Mouse (Mus musculus) liver, adult 2 months (tissue): Measurements from ENCODE around the gene Cltc. TPM values are rescaled to one million over a fixed set of nuclear protein-coding genes. Genes with fewer than 3 reads are reported as not detected.

ENCODE experiments used
- DNase-seq: peaks from one replicate; pipeline ENCODE4 v3.0.0-alpha.2; 2011; ENCODE audit warnings: low read depth, low spot score; ENCODE audit errors: extremely low read depth
- H3K27ac ChIP-seq: fragments of 200-500 bp; replicated peaks from 2 replicates; pipeline ENCODE4 v1.5.1; 2012; ENCODE audit warnings: low read depth, mild to moderate bottlenecking, control low read depth, inconsistent platforms, low read length; ENCODE audit not compliant: insufficient read depth
- H3K27me3 ChIP-seq: fragments of 200-500 bp; 2 replicates; pipeline ENCODE4 v1.6.1; 2012; ENCODE audit warnings: mild to moderate bottlenecking, moderate library complexity, low read length, inconsistent platforms; ENCODE audit not compliant: control insufficient read depth, insufficient read depth
- H3K36me3 ChIP-seq: fragments of 200-500 bp; 2 replicates; pipeline ENCODE4 v1.6.1; 2012; ENCODE audit warnings: low read length, inconsistent platforms; ENCODE audit not compliant: control insufficient read depth, insufficient read depth
- H3K4me1 ChIP-seq: fragments of 200-500 bp; 2 replicates; pipeline ENCODE4 v1.6.1; 2011; ENCODE audit warnings: low read length; ENCODE audit not compliant: control insufficient read depth, insufficient read depth
- H3K4me3 ChIP-seq: fragments of 200-500 bp; 2 replicates; pipeline ENCODE4 v1.5.1; 2011; ENCODE audit warnings: low read depth, mild to moderate bottlenecking, control low read depth, low read length, moderate library complexity; ENCODE audit not compliant: insufficient read depth
- H3K79me2 ChIP-seq: fragments of 200-500 bp; 2 replicates; pipeline ENCODE4 v1.6.1; 2012; ENCODE audit warnings: inconsistent platforms, mild to moderate bottlenecking, low read length, moderate library complexity; ENCODE audit not compliant: control insufficient read depth, insufficient read depth
- H3K9ac ChIP-seq: fragments of 200-500 bp; 2 replicates; pipeline ENCODE4 v1.6.1; 2012; ENCODE audit warnings: low read depth, mild to moderate bottlenecking, control low read depth, inconsistent platforms, low read length
- CTCF ChIP-seq: fragments of 200-500 bp; IDR thresholded peaks from 2 replicates; pipeline ENCODE4 v1.5.1; 2011; ENCODE audit warnings: low read depth, low read length, control low read depth
- POLR2A ChIP-seq: fragments of 200-500 bp; IDR thresholded peaks from 2 replicates; pipeline ENCODE4 v1.6.1; 2011; ENCODE audit warnings: low read length, control low read depth; ENCODE audit not compliant: insufficient read depth; ENCODE audit errors: extremely low read depth
- WGBS: fragments of 180-500 bp; shearing (Covaris S2); methylation state at CpG from one replicate; pipeline ENCODE4 v1.1.7; 2018; 5-methylcytosine and 5-hydroxymethylcytosine counted together
- polyA plus RNA-seq: library from polyadenylated mRNA; depleted of rRNA; stranded (reverse); fragments of >200 nt; gene quantifications from 2 replicates; pipeline ENCODE4 v1.2.3, GENCODE M21; 2012
- total RNA-seq: library from RNA; depleted of rRNA; stranded (reverse); fragments of >200 nt; gene quantifications from 2 replicates; pipeline ENCODE4 v1.2.3, GENCODE M21; 2014

The Cltc gene
- total and polyA plus RNA-seq, 2 experiments = 49.9 to 191 TPM

GRCm38 (mm10) chr11:86701151-86701550, 56.2 kb downstream of the Cltc start:
- Histone ChIP-seq H3K27me3 (no peaks in the 10 kb centered on the region), H3K9ac (no peak overlapping the region), H3K79me2 (peaks cover 3% of the 10 kb centered on the region; the same call in 1 of the 2 replicates), H3K36me3 (peaks cover 90% of the 10 kb centered on the region), H3K4me1 (no peaks in the 10 kb centered on the region), H3K4me3 (no peak overlapping the region), H3K27ac (no peak overlapping the region)
- 96% methylated on average over 4 of the region's 4 CpGs for WGBS
- TF ChIP-seq POLR2A (no peak), CTCF (no peak)
- no peak for DNase-seq

GRCm38 (mm10) chr11:86695461-86695860, 61.9 kb downstream of the Cltc start:
- no peak for DNase-seq
- peaks cover 3% of the 10 kb centered on the region; the same call in 1 of the 2 replicates for H3K79me2 ChIP-seq
- H3K36me3 ChIP-seq = peaks cover 82% of the 10 kb centered on the region
- no peak overlapping the region for H3K4me3 ChIP-seq
- 80% methylated on average over 4 of the region's 4 CpGs for WGBS
- TF ChIP-seq CTCF (no peak), POLR2A (no peak)
- no peaks in the 10 kb centered on the region for H3K27me3 ChIP-seq
- H3K9ac ChIP-seq = no peak overlapping the region
- no peaks in the 10 kb centered on the region for H3K4me1 ChIP-seq
- no peak overlapping the region for H3K27ac ChIP-seq

- Histone ChIP-seq H3K27me3 (no peaks in the 10 kb centered on the region), H3K36me3 (peaks cover 64% of the 10 kb centered on the region), H3K79me2 (peaks cover under 1% of the 10 kb centered on the region; the same call in 1 of the 2 replicates), H3K4me3 (no peak overlapping the region), H3K9ac (no peak overlapping the region), H3K4me1 (no peaks in the 10 kb centered on the region), H3K27ac (no peak overlapping the region)
- no peak for TF ChIP-seq CTCF
- TF ChIP-seq POLR2A = no peak
- DNase-seq = no peak
- 58% methylated on average over 2 of the region's 2 CpGs for WGBS
These were observed 64.8 kb downstream of the Cltc start for GRCm38 (mm10) chr11:86692546-86692945.

GRCm38 (mm10) chr11:86691956-86692355, 65.4 kb downstream of the Cltc start:
- no peak overlapping the region for H3K27ac ChIP-seq
- WGBS = 59% methylated on average over 2 of the region's 2 CpGs

GRCm38 (mm10) chr11:86691482-86691881, 65.9 kb downstream of the Cltc start:
- no peaks in the 10 kb centered on the region for H3K4me1 ChIP-seq
- H3K36me3 ChIP-seq = peaks cover 54% of the 10 kb centered on the region
- H3K79me2 ChIP-seq = peaks cover 4% of the 10 kb centered on the region; the same call in 1 of the 2 replicates
- H3K9ac ChIP-seq = no peak overlapping the region
- H3K27ac ChIP-seq = no peak overlapping the region
- TF ChIP-seq POLR2A = no peak
- TF ChIP-seq CTCF = no peak
- no peak for DNase-seq
- H3K27me3 ChIP-seq = no peaks in the 10 kb centered on the region
- no peak overlapping the region for H3K4me3 ChIP-seq
- 92% methylated on average over 3 of the region's 3 CpGs for WGBS

More at GRCm38 (mm10) chr11:86691956-86692355, 65.4 kb downstream of the Cltc start:
- Histone ChIP-seq H3K4me1 (no peaks in the 10 kb centered on the region), H3K4me3 (no peak overlapping the region), H3K79me2 (peaks cover 4% of the 10 kb centered on the region; the same call in 1 of the 2 replicates), H3K9ac (no peak overlapping the region), H3K36me3 (peaks cover 58% of the 10 kb centered on the region), H3K27me3 (no peaks in the 10 kb centered on the region)
- DNase-seq = no peak
- TF ChIP-seq POLR2A = no peak
- no peak for TF ChIP-seq CTCF

GRCm38 (mm10) chr11:86690383-86690782, 67.0 kb downstream of the Cltc start:
- H3K27ac ChIP-seq = no peak overlapping the region
- no peaks in the 10 kb centered on the region for H3K4me1 ChIP-seq
- H3K79me2 ChIP-seq = peaks cover 7% of the 10 kb centered on the region; the same call in 1 of the 2 replicates
- H3K9ac ChIP-seq = no peak overlapping the region
- no peaks in the 10 kb centered on the region for H3K27me3 ChIP-seq
- WGBS = 93% methylated on average over 3 of the region's 3 CpGs
- H3K36me3 ChIP-seq = peaks cover 49% of the 10 kb centered on the region
- TF ChIP-seq POLR2A (no peak), CTCF (no peak)
- no peak for DNase-seq
- H3K4me3 ChIP-seq = no peak overlapping the region
